Mouse (Mus musculus): ENCODE data around the gene Nol3.

The Nol3 gene

DNA sequence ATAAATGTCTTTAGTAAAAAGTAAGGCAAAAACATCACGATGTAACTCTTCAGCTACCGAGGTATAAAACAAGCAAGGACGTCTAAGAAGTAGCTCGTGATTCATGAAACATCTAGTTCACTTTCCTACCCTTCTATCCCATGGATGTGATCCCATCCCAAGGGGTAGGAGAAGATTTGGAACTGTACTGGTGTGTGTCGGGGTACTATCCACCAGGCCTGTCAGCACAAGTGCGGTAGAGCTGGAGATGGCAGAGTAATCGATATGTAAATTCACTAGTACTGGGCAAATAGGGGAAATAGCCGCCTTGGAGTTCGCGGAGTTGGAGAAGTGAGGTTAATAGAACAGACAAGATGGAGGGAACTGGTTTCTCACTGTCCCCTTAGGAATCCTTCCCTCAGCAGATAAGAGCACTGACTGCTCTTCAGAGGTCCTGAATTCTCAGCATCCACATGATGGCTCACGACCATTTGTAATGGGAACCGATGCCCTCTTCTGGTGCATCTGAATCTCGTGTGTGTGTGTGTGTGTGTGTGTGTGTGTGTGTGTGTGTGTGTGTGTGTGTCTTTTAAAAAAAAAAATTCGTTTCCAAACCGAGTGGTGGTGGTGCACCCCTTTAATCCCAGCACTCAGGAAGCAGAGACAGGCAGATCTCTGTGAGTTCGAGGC is 12.6 kb upstream of the Nol3 start:
- no peak for DNase-seq (ENCODE audit: low spot score in 2 of 2)

DNA sequence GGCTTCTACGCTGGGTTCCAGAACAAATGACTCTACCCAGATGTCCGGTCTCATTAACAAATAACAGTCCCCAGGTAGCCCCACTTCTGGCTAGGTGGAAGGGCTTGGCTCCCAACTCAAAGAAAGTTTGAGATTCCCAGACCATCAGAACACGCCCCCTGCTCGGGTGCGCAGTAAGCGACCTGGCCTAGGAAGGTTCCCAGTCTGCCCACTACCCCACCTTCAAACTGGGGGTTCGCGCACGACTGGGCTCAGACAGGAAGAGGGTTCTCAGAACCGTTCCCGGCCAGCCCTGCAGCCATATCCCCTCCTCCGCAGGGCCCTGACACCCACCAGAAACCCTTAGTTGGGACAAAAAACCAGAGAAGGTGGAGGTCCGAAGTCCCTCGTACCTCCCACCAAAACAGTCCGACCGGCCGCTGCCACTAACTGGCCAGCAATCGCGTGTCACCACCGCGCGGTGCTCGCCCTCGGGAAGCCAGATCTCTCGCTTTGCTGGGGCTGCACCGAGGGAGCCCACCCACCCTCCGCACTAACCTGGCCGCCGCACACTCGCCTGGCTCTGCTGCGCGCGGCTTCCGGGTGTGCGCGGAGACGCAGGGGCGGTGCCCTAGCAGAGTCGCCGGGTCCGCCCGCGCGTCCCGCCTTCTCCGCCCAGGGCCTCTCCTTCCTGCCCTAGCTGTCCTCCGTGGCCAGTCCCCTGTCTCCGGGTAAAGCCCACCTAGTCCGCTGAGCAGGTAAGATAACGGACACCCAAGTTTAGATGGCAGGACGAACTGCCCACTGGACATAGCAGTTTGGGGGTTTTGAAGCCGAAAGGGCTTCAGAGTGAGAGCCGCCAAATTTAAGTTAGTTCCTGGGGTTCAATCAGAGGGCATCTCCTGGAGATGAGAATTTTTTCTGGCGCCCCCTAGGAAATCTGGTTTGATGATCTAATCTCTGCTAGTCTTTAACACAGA is 11.6 kb upstream of the Nol3 start, which contains the start of the genes Tradd and Fbxl8:
Tradd (minus strand) TSS at position 586 of the 959 bp plus-strand sequence.
Fbxl8 (plus strand) TSS at position 625 of the 959 bp plus-strand sequence.
- no peak for DNase-seq (ENCODE audit: low spot score in 2 of 2)

DNA sequence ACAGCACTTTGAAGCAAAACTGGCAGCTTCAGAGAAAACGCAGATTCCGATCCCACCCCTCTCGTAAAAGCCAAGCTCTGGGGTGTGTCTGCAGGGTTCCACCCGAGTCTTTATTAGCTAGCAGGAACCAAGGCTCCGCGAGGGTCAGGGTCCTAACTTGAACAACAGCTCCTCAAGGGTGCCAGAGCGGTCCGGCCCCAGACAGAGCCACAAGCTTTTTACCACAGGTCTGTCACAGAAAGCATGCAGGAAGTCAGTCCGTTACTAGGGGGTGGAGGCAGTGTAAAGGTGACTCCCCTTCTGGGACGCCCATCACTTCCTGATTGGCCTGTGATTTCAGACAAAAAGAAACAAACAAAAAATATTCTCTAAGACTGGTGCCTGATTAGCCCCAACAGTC is 10.8 kb upstream of the Nol3 start:
- DNase-seq (ENCODE audit: low spot score in 2 of 2), result no peak

DNA sequence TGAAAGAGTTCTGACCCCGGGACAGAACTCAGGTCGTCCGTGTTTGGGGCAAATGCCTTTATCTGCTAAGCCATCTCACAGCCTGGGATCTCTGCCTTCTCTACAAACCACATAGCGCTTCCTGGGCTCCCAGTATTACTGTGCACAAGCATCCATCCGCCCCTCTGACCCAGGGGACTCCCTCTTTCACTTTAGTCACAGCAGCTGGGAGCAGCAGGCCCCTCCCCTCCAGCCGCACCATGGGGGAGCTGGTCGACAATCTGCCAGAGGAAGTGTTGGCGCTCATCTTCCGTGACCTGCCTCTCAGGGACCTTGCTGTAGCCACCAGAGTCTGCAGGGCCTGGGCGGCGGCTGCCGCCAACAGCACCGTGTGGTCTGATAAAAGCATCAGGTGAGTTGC is 9.2 kb upstream of the Nol3 start:
- DNase-seq (ENCODE audit: low spot score in 2 of 2), result no peak

DNA sequence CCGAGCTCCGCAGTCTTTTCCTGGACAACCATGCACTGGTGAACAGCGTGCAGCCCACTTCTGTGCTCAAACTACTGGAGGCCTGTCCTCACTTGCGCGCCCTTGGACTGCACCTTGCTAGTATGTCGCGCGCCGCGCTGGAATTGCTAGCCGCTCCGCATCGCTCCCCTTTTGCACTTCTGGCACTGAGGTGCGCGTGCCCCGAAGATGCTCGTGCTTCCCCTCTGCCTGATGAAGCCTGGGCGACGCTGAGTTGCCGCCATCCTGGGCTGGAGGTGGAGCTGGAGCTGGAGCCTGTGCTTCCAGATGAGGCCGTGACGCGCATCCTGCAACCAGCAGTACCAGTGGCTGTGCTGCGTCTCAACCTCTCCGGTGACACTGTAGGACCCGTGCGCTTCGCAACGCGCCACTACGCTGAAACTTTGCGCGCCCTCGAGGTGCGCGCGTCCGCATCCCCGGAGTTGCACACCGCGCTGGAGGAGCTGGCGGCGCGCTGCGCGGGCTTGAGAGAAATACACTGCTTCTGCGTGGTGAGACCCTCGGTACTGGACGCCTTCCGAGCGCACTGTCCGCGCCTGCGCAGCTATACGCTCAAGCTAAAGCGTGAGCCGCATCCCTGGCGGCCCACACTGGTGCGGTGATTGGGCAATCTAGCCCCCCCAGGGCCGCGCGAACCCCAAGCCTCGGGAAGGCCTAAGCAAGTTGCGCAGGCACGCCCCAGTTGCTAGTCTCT is 7.4 kb upstream of the Nol3 start:
- peak; percentile 77 to 91 for DNase-seq (ENCODE audit: low spot score in 2 of 2)

DNA sequence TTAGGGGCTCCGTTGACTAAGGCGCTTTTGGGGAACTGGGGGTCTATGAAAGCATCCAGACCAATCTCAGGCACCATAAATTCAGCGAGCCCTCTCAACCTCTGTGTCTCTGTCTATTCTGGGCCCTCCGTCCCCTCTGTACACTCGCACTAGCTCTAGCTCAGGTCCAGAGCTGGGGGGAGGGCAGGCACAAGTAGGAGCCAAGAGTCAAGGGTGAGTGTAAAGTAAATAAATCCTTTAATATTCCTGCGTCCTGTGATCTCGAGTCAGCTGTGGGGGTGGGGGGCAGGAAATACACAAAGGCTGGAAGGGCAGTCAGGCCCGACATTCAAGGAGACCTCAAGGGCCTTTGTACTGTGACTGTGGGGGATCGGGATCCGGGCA is 6.9 kb upstream of the Nol3 start:
- no peak for DNase-seq (ENCODE audit: low spot score in 2 of 2)

DNA sequence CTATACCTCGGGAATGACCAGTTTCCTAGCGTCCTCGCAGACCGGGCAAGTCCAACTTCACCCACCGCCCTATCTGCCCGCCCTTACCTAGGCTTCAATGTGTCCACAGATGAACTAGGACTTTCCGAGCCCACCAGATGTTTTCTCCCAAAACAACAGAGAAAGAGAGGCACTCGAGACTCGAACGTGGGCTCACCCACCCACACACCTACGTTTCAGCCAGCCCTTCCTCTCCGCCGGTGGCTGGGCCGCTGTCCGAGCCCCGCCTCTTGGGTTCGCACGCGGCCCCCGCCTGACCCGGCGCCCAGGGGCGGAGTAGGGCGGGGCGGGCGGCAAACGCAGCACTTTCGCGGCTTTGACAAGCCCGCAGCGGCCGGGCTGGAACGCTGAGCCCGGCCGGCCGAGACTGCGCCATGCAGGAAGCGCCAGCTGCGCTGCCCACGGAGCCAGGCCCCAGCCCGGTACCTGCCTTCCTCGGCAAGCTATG is 6.4 kb upstream of the Nol3 start, which contains the start of gene Hsf4:
Hsf4 (plus strand) TSS at position 341 of the 487 bp plus-strand sequence.
- DNase-seq (ENCODE audit: low spot score in 2 of 2), result peak; percentile 41 to 54

DNA sequence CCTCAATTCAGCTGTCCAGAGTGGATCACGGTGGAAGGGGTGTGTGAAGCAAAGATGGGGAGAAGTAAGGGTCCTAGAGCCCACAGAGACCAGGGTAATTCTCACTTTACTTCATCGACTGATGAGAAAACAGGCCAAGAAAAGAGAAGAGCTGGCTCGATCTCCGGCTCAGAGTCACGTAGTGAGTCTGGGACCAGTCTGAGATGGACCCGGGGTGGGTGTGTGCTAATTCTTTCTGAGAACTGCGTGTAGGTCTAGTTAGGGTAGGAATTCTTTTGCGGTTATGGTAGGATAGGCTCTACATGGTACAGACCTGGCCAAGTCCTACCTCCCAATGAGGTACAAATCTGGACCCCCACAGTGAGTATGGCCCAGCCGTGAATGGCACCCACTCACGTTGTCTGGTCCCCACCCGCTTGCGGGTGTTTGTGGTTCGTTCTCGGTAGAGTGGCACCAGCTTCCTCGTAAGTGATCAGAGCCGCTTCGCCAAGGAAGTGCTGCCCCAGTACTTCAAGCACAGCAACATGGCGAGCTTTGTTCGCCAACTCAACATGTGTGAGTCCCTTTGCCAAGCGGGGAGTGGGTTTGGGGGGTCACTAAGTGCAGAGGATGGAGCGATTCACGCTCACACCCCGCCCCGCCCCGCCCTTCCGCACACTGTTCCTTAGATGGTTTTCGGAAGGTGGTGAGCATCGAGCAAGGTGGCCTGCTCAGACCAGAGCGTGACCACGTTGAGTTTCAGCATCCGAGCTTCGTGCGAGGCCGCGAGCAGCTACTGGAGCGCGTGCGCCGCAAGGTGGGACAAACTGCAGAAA is 5.6 kb upstream of the Nol3 start:
- DNase-seq (ENCODE audit: low spot score in 2 of 2), result no peak

DNA sequence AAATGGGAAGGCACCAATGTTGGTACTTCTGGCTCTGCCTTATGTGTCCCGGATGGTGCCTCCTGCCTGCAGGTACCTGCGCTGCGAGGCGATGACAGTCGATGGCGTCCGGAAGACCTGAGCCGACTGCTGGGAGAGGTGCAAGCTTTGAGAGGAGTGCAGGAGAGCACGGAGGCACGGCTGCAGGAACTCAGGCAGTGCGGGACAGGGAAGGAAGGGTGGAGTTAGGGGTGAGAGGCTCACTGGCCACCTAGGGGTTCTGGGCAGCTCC is 5.1 kb upstream of the Nol3 start:
- no peak for DNase-seq (ENCODE audit: low spot score in 2 of 2)

DNA sequence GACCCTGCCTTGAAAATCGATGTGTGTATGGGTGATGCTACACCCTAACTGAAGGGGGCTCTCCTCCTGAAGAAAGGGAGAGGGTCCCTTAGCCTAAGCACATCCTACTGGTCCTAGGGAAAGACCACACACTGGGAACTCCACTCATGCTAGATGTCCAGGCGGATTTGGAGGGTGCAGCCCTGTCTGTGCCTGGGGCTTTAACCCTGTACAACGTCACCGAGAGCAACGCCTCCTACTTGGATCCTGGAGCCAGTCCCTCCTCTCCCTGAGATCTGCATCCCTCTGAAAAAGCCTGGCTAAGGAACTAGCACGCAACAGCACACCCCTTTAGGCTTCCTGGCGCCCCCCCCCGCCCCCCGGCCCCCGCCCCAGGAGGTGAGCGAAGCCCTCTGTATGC is 553 bp upstream of the Nol3 start:
- DNase-seq (ENCODE audit: low spot score in 2 of 2), result no peak

DNA sequence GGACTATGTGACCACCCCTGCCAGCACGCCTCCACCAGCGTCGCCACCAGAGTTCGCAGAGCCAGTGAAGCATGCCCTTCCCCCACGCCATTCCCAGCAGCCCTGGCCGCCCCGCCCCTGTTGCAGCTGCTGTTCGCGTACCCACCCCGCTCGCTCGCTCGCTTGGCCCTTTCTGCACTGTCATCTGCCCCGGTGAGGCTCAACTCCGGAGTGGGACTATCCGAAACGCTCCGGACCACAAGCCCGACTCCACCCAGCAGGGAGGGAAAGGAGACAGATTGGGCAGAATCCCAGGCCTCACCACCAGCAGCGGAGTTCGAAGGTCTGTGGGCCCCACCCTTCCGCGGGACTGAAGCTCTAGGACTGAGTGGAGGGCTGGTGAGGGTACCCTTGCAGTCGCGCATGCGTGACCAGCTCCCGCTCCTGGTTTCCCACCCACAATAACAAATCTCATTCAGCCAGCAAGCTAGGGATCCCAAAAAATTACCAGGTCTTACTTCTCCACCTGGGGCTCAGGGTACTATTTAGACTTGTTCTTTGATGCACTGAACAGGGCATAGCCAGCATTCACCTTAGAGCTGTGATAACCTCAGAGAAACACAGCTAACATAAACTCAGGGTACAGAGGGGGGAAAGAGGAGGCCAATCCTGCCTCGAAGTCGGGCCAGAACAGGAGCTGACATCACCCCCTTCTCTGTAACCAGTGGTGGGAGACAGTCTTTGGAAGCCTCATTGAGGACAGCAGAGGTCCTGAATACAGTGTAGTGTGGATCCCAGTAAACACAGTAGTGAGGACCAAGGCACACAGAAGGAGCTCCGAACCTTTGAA is 566 bp downstream of the Nol3 start:
- peak in 1 of 2 experiments; percentile 35 for DNase-seq (ENCODE audit: low spot score in 2 of 2)

DNA sequence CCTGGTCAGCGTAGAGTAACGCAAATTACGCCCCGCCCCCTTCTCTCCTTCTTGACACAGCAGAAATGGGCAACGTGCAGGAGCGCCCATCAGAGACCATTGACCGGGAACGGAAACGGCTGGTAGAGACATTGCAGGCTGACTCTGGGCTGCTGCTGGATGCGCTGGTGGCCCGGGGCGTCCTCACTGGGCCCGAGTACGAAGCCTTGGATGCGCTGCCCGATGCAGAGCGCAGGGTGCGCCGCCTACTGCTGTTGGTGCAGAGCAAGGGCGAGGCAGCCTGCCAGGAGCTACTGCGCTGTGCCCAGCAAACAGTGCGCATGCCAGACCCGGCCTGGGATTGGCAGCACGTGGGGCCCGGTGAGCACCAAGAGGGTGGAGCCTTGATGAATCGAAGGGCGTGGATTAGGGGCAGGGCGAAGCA is 3.0 kb downstream of the Nol3 start:
- peak; percentile 84 to 87 for DNase-seq (ENCODE audit: low spot score in 2 of 2)

DNA sequence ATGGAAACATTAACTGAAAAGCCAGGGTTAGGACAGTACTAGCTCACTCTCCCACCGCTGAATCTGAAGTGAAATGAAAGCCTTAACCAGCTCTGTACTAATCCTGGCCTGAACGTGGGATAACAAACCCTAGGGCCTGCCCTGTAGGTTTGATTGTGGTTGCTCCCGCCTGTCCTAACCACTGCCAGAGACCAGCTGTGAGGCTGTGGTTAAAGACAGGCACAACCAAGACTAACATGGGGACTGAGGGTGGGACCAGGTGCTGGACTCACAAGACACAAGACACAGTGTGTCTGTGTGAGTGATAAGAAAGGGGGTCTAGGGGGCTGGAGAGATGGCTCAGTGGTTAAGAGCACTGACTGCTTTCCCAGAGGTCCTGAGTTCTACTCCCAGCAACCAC is 4.6 kb downstream of the Nol3 start:
- no peak for DNase-seq (ENCODE audit: low spot score in 2 of 2)

DNA sequence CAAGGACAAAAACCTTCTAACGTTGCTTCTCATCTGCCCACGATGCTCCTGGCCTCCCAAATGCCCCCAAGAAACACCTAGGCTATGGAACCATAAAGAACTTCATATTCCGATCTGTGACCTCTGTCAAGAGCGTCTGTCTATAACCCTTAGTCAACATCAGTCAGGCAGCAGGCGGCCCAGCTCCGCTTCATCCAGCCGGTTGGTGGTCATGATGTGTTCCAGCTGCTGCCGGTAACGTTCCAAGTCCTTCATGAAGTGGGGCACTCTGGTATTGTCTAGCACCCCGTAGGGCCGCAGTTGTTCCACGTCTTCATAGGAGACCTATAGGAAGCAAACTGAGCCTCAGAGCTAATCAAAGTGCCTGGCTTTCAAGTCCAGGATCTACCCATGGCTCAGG is 5.9 kb downstream of the Nol3 start:
- no peak for DNase-seq (ENCODE audit: low spot score in 2 of 2)

DNA sequence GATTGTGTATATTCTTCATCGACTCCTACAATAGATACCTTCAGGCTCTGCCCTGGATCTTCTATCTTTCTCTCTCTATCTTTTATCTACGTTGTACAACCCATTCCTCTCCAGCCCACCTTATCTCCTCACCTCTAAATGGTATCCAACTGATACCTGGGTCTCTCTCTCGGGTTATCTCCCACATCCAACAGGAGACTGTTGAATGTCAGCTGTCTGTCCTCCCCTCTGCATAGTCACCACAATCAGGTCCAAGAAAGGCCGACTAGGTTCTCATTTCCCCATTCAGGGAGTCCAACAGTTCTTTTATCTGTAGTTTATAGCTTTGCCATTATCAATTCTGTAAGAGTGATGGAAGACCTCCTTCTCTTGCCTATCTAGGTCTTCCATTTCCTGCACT is 6.3 kb downstream of the Nol3 start:
- no peak for DNase-seq (ENCODE audit: low spot score in 2 of 2)

DNA sequence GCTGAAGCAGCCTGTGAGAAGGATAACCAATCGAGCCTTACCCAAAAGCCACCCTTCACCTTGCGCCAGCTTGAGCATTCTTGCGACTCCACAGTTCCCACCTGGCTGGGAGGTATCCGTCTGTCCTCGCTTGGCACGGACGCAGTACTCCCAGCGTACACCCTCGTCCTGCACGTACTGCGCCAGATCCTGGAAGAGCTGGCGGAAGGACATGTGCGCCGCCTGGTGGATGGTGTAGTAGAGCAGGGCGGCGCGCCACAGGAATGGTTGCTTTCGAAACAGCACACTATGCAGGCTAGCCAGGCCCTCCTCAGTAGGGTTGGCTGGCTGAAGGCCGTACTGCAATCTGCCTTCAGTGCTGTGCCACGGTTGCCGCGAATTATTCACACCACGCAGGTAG is 7.1 kb downstream of the Nol3 start:
- DNase-seq (ENCODE audit: low spot score in 2 of 2), result no peak

DNA sequence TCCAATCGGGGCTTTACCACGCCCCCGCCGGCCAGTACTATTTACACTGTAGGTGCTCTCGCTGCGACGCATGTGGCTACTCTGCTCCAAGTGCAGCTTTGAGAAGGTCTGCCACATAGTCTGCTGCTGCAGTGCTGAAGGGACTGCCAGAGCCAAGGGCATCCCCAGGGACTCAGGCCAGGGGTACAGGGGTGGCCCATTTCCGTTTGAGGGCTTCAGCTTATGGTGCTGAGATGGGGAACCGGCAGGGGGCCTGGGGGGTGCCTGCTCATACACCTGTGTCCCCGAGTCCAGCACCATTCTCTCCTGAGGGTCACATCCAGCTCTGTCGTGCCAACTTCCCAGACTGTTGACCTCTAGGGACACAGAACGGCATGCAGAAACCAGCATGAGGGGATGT is 9.6 kb downstream of the Nol3 start:
- DNase-seq (ENCODE audit: low spot score in 2 of 2), result no peak

DNA sequence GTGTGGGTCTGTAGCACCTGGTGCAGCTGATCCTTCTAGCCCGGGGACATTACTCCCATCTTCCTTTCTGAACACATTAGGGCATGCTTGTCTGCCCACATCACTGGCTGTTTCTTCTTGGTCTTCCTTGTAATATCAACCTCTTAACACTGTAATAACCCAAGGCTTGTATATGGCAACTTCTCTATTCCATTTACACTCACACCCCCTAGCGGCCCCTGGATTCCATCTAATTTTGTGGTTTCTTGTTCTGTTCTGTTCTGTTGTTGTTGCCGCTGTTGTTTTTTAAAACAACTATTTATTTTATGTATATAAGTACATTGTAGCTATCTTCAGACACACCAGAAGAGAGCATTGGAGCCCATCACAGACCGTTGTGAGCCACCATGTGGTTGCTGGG is 11.0 kb downstream of the Nol3 start:
- DNase-seq (ENCODE audit: low spot score in 2 of 2), result no peak

DNA sequence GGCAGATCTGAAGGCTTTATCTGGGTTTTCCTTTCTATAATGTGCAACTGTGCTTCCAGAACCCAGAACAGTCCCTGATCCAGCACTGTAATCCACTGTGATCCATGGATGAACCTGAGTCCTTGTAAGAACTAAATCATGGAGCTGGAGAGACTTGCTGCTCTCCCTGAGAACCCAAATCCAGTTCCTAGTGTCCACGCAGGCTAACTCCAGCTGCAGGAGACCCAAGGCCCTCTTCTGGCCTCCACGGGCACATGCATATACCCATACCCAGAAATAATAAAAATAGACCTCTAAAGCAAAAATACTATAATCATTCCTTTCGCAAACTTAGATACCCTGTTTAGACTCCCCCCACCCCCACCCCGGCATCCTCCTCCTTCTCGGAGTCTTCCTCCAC is 12.3 kb downstream of the Nol3 start:
- DNase-seq (ENCODE audit: low spot score in 2 of 2), result no peak

DNA sequence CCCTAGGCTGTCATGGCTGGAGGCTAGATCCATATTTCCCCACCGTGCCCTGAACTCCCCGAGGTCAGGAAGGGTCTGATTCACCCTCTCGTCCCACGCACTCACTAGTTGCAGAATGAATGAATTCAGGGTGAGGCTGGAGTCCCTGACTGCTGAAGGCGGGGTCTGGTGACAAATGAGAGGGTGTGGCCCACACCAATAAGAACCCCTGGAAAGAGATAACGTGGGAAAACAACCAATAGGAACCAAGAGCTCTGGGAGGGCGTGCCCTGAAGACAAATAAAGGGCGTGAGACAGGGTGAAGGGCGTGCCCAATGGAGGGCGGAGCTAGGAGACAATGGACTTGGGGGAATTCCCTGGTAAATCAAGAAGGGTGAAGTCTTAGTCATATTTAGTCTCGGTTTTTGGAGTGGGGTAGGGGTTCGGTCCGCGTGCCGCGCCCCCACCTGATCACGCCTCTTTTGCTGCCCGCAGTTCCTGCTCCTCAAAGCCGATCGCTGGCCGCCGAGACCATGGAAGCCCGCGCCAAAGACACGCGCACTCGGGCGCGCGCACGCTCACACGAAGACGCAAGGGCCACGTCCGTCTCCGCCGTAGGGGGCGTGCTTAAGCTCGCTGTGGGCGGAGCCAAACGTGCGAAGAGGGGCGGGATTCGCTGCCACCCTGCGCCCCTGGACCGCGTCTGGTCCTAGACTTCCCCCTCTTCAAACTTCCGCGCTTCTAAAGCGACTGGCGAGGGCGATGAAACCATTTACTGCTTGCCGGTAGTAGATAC is 13.2 kb downstream of the Nol3 start:
- DNase-seq (ENCODE audit: low spot score in 2 of 2), result peak; percentile 95 to 97
